Mouse (Mus musculus): ENCODE measurements around the gene Nbeal2.

Nbeal2 gene

DNA sequence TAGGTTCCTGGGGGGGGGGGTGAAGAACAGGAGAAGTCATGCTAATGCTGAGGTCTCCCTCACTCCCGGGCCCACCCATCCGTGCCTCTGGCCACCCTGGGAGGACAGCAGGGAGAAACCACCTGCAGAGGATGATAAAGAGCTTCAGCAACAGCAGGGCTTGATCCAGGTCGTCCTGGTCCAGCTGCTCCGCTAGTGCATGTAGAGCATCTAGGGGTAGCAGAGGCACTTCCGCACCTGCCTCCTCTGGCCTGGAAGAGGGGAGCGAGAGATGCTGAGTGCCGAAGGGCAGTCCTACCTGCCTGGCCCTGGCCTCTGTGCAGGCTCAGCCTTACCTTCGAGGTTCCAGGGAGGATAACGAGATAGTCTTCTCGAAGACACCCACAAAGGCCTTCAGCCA lies 9.7 kb downstream of the Nbeal2 start:
- DNase-seq = no peak

DNA sequence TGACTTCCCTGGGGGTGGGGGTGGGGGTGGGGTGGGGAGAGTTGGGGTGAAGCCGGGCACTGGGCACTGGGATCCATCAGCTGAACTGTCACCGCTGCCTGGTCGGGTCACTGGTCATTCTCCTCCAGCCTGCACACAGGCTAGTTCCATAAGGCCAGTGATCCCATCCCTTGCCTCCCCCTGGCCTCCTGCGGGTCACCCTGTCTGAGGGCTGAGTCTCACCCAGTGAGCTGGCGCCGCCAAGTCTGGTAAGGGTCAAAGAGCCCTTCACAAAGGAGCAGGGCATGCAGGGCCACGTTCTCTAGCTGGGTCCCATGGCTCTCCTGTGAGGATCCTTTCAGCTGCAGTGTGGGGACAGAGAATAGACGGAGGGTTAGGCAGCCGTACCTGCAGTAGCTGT lies 10.2 kb downstream of the Nbeal2 start:
- DNase-seq = no peak

GRCm38 (mm10) chr9:110642812-110643524 lies 11.0 kb downstream of the Nbeal2 start:
- DNase-seq = no peak

DNA sequence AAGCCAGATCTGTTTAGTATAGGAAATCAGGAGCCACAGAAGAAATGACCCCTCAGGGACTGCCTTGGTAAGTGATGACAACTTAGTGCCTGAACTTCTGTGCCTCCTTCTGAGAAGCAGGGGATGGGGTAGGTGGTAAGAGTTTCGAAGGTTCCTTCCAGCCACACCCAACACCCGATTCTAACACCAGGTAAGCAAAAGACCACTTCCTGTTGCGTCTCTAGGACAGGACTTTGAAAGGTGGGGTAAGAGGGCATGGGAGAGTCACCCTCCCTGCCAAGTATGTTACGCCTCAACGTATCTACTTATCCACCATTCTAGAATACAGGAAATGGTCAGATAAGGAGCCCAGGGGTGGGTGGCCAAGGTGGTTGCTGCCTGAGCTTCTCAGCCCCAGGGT lies 13.0 kb downstream of the Nbeal2 start:
- DNase-seq = no peak

- no peak for DNase-seq
Observed at GRCm38 (mm10) chr9:110638611-110639021, 15.3 kb downstream of the Nbeal2 start.

GRCm38 (mm10) chr9:110635225-110635624 lies 18.7 kb downstream of the Nbeal2 start:
- peak; percentile 78 to 96 for DNase-seq

- no peak for DNase-seq
Observed at GRCm38 (mm10) chr9:110633882-110634281, 20.1 kb downstream of the Nbeal2 start.

GRCm38 (mm10) chr9:110632671-110633070 lies 21.3 kb downstream of the Nbeal2 start:
- DNase-seq = no peak

DNA sequence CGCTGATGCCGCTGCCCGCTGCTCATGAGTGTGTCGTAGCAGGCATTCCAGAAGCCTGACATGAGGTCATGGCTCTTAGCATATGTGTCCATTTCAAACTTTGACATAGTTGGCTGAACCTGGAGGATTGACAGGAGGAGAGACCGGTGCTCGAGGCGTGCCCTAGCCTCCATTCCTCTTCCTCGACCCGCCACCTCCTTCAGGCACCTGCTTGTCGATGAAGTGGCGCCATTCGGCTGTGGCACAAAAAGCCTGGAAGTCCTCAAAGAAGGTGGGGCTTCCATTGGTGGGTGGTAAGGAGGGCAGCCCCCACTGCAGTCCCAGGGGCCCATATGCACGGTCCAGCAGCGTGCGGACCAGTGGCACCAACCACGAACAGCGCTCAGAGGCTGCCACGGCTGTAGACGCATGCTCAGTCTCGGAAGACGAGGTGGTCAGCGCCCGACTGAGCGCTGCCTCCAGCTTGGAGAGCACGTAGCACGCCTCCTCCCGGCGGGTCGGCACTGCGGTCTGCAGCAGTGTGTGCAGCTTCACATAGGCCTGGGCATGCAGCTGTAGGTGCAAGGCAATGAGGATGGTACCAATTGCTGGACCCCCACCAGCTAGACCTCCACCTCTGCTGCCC lies 22.2 kb downstream of the Nbeal2 start:
- no peak for DNase-seq

GRCm38 (mm10) chr9:110631191-110631590 lies 22.8 kb downstream of the Nbeal2 start:
- DNase-seq = peak in 1 of 2 experiments; percentile 53

- no peak for DNase-seq
Observed at GRCm38 (mm10) chr9:110630171-110630570, 23.8 kb downstream of the Nbeal2 start.

GRCm38 (mm10) chr9:110625350-110625908 lies 28.5 kb downstream of the Nbeal2 start:
- no peak for DNase-seq

DNA sequence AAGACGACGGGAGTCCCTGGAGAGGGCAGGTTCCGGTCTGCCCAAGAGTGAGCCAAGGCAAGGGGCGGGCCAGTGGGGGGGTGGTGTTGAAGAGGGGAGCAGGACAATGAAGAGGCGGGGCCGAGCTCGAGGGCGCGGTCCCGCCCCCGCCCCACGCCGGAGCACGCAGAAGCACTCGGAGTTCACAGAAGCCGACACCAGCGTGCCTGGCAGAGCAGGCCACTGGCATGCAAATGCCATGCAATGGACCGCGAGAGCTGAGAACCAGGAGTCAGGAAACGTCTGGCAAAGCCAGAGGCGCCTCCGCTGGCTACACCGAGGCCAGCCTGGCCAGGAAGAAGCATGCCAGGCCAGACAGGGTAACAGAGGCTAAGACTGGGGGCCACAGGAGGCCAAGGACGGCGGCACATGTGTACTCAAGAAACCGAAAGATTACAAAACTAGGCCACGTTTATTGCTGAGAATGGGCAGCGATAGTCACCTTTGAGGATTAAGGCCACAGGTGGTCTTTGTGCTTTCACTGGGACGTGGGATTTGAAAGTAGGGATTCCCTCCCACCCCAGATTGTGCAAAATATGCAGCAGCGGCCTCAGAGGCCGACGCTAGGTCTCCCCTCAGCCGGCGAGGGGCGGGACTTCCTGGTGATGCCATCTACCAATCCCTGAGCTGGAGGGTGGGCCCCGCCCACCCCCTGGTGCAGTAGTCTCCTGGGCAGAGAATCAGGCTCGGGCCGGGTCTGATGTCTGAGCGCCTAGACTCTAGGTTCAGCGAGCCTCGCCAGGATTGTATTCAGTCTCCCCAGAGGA lies 29.4 kb downstream of the Nbeal2 start, which contains the start of gene Nradd:
Gene Nradd (minus strand): TSS at position 92 of the 806 bp plus-strand sequence.
- DNase-seq = peak; percentile 41 to 46

DNA sequence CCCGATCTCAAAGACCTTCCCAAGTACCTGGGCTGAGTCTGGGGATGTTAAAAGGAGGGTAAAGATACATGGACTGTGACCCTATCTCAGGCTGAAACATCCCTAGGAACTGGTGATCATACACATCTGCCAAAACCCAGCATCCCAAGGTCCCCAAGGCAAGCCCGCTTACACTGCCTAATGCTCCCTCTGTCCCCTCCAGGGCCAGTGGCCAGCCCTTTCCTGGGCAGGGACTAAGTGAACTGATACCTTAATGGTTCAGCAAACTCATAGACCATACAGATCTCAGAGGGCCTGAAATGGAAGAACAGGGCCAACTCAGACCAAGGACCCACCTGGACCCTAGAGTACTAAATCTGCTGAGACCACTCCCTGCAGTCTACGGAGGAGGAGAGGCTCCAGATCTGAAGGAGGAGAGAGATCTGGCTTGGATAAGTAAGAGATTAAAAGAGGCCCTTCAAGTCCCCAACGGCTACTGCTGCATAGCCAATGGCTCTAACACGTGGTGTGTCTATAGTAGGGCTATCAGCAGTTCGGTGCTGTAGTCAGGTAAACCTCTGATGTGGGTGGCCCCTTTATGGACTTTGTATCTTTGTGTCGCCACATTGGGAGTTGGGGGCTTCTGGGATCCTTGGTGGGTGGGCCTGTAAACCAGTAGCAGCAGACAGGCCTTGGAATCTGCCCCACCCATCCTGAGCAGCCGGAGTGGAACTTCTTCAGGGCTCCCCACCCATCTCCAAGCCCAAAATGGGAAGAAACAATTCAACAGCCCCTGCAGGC lies 30.4 kb downstream of the Nbeal2 start:
- DNase-seq = no peak

DNA sequence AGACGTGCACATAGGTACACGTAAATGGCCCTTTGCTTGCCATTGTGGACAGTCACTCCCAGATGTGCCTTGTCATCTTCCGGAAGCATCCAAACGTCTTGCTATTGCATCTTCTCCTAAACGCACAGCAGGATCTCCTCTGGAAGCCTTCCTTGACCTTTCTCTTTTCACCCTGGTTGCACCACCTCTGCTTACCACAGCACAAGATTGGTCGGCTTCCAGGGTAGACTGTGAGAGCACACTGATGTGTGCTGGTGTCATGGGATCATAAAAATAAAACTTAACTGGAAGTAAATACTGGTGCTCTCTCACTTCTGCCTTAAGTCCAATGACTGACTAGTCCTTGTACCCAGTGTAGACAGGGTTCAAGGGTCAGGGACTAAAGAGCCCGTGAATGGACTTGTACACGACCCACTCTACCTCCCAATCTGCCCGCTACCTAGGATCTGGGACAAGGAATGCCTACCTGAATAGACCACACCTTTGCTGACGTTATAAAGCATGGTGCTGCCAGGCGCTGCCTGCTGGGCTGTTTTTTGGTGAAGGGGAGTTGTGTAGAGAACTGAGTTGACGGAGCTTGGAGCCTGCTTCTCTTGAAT lies 31.2 kb downstream of the Nbeal2 start:
- no peak for DNase-seq

DNA sequence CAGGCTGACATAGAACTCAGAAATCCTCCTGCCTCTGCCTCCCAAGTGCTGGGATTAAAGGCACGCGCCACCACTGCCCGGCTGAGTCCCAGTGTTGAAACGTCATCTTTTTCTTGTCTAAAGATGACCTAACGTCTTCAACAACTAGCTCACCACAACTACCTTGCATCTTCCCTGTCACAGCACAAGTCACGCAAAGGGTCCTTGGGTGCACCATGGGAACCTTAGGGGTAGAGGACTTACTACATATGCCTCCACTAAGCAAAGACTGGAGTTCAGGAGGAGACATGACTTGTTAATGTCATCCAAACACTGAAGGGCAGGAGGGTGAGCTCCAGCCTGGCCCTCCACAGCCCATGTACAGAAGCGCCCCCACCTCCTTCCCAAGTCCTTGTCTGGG lies 33.3 kb downstream of the Nbeal2 start:
- no peak for DNase-seq

- DNase-seq = no peak
Observed at GRCm38 (mm10) chr9:110620180-110620579, 33.8 kb downstream of the Nbeal2 start.

DNA sequence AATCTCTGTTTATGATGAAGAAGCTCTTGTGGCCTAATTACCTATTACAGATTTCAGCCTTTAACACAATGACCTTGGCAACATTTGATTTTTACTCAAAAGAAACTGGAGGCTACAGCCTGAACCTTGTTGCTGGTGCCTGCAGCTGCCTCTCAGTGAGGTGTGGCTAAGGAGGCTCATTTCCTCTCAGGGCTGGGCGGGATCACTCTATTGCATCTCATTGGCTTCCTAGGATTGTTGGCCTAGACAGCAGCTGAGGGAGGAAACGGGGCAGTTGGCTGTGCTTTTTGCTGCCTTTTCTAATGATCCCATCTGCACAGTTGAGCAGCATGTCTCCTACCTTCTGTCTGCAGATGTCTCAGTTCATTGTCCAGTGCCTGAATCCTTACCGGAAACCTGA lies 36.9 kb downstream of the Nbeal2 start:
- DNase-seq = no peak

- no peak for DNase-seq
Observed at GRCm38 (mm10) chr9:110611471-110611870, 42.5 kb downstream of the Nbeal2 start.

GRCm38 (mm10) chr9:110583521-110583920 lies 70.4 kb downstream of the Nbeal2 start:
- DNase-seq = no peak

GRCm38 (mm10) chr9:110582161-110582560 lies 71.8 kb downstream of the Nbeal2 start:
- DNase-seq = no peak
